Mouse (Mus musculus): ENCODE results near the gene Emilin2. TPM values are rescaled to one million over a fixed set of nuclear protein-coding genes. Genes with fewer than 3 reads are reported as not detected.

Emilin2 gene
- 7.6 TPM for polyA plus RNA-seq (2015; fragmentation: Illumina TruSeq; extraction: RNeasy Lipid Tissue Mini Kit (QIAGEN cat#74804); ENCODE audit: insufficient read depth, low read depth, low replicate concordance)

DNA sequence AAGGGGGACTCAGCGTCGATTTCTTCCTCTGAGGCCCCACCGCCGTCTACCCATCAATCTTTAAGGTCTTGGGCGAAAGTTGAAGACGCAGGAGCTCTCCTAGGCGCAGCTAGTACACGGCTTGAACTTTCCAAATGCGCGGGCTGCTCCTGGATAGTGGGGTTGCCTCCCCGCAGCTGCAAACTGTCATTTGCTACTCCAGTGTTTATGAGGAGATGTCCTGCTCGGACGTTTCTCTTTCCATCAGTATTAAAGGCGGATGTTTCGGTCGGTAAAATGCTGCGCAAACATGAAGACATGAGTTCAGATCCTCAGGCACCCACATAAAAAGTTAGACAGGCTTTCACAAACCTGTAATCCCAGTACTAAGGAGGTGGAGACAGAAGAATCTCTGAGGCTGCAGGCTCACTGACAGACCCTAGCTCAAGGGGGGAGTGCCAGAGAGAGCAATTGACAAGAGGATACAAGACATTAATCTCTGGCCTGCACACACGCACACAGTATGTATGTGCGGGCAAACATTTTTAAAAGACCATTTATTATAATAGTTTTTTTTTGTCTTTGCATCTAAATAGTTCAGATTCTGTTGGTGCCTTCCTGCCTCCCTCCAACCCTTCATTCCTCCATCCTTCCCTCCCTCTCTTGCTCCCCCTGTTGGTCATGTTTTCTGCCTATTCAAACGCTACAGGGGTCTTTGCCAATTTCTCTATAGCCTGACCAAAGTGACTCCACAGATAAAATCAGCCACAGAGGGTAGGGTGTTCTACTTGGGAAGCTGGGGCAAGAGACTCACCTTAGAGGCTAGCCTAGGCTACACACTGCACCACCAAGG is at the start of gene Emilin2:
Gene Emilin2, minus strand, starts transcription at position 639 of the 832 bp plus-strand sequence.

Other genes starting within 250 kb of the Emilin2 start
- 4.0 TPM for gene Lpin2, start 129.4 kb downstream of the Emilin2 start, polyA plus RNA-seq (2015; fragmentation: Illumina TruSeq; extraction: RNeasy Lipid Tissue Mini Kit (QIAGEN cat#74804); ENCODE audit: insufficient read depth, low read depth, low replicate concordance)
- not detected for gene Gm4707, start 147.9 kb upstream of the Emilin2 start, polyA plus RNA-seq (2015; fragmentation: Illumina TruSeq; extraction: RNeasy Lipid Tissue Mini Kit (QIAGEN cat#74804); ENCODE audit: insufficient read depth, low read depth, low replicate concordance)
- 7.8 TPM for gene Smchd1, start 163.4 kb upstream of the Emilin2 start, polyA plus RNA-seq (2015; fragmentation: Illumina TruSeq; extraction: RNeasy Lipid Tissue Mini Kit (QIAGEN cat#74804); ENCODE audit: insufficient read depth, low read depth, low replicate concordance)
- not detected for gene Ndc80, start 214.9 kb upstream of the Emilin2 start, polyA plus RNA-seq (2015; fragmentation: Illumina TruSeq; extraction: RNeasy Lipid Tissue Mini Kit (QIAGEN cat#74804); ENCODE audit: insufficient read depth, low read depth, low replicate concordance)
- not detected for gene Spdya, start 240.1 kb upstream of the Emilin2 start, polyA plus RNA-seq (2015; fragmentation: Illumina TruSeq; extraction: RNeasy Lipid Tissue Mini Kit (QIAGEN cat#74804); ENCODE audit: insufficient read depth, low read depth, low replicate concordance)

Measured in pancreas, adult 10 weeks (tissue).